Mouse (Mus musculus): ENCODE results near the gene Zfp746. TPM values are rescaled to one million over a fixed set of nuclear protein-coding genes. Genes with fewer than 3 reads are reported as not detected.
A peak's percentile ranks its signal among the peaks of the same experiment; 100 is the strongest.

Gene Zfp746
- polyA plus RNA-seq, 1 experiment, result 23.6 TPM

GRCm38 (mm10) chr6:48021678-48022077 is 64.7 kb downstream of the Zfp746 start:
- TF ChIP-seq POLR2A (IDR thresholded peaks at IDR 0.05; ENCODE audit: borderline replicate concordance, extremely low read depth, low read depth, low read length), result no peak
- no peak for TF ChIP-seq CTCF (IDR thresholded peaks at IDR 0.05; ENCODE audit: insufficient read depth, low read length)
- WGBS, result 74% methylated on average over 1 of the region's 1 CpGs
- Histone ChIP-seq H3K4me1 (ENCODE audit: control insufficient read depth, insufficient read depth, low read length) (peaks cover 2% of the 10 kb centered on the region; the same call in 1 of the 2 replicates), H3K4me3 (replicated peaks; ENCODE audit: extremely low read depth, low read depth, low read length) (no peak overlapping the region)
- no peak for DNase-seq

DNA sequence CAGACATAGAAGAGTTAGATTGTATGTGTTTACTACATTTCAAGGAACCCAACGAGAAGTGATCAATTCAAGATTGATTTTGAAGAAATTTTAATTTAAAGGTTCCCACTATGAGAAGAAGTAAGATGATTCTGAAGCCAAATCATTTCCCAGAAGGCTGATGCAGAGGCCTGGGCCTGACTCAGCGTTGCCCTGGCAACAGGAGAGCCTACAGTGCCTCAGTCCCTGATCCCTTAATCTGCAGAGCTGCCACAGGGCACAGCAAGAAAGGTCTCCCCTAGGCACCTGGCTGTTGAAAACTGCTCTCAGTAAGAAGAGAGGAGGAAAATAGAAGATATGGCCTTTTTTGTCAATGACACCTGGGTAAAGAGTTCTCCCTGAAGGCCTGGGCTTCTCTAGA is 66.4 kb downstream of the Zfp746 start:
- Histone ChIP-seq H3K4me1 (ENCODE audit: control insufficient read depth, insufficient read depth, low read length) (peaks cover 2% of the 10 kb centered on the region; the same call in 1 of the 2 replicates), H3K4me3 (replicated peaks; ENCODE audit: extremely low read depth, low read depth, low read length) (no peak overlapping the region)
- no peak for TF ChIP-seq CTCF (IDR thresholded peaks at IDR 0.05; ENCODE audit: insufficient read depth, low read length)
- no peak for TF ChIP-seq POLR2A (IDR thresholded peaks at IDR 0.05; ENCODE audit: borderline replicate concordance, extremely low read depth, low read depth, low read length)
- DNase-seq, result no peak
- 91% methylated on average over 2 of the region's 2 CpGs for WGBS

DNA sequence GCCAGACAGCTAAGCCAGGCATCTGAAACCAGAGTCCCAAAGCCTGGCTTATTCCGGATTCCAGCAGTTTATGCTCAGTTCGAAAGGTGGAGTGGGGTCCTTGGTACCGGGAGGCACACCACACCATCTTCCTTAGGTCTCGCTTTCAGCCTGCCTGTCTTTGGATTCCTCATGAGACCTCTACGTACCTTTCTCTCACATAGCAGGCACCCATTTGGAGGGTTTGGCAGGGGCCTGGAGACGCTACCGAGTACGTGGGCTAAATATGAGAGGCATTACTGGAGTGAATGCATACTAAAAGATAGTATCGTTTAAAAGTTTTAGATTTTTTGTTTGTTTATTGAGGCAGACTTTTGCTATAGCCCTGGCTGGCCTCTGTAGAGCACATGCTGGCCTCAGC is 69.6 kb downstream of the Zfp746 start:
- no peak for DNase-seq
- Histone ChIP-seq H3K4me3 (replicated peaks; ENCODE audit: extremely low read depth, low read depth, low read length) (no peak overlapping the region), H3K4me1 (ENCODE audit: control insufficient read depth, insufficient read depth, low read length) (no peaks in the 10 kb centered on the region; the same call in 1 of the 2 replicates)
- TF ChIP-seq CTCF (IDR thresholded peaks at IDR 0.05; ENCODE audit: insufficient read depth, low read length) (no peak), POLR2A (IDR thresholded peaks at IDR 0.05; ENCODE audit: borderline replicate concordance, extremely low read depth, low read depth, low read length) (no peak)
- 95% methylated on average over 9 of the region's 9 CpGs for WGBS

GRCm38 (mm10) chr6:48016090-48016521 is 70.3 kb downstream of the Zfp746 start:
- no peak for TF ChIP-seq POLR2A (IDR thresholded peaks at IDR 0.05; ENCODE audit: borderline replicate concordance, extremely low read depth, low read depth, low read length)
- TF ChIP-seq CTCF (IDR thresholded peaks at IDR 0.05; ENCODE audit: insufficient read depth, low read length), result peak; percentile 36; the same call in 1 of the 2 replicates
- no peaks in the 10 kb centered on the region; the same call in 1 of the 2 replicates for H3K4me1 ChIP-seq (ENCODE audit: control insufficient read depth, insufficient read depth, low read length)
- under 1% methylated on average over 24 of the region's 24 CpGs for WGBS
- DNase-seq, result peak; percentile 49
- H3K4me3 ChIP-seq (replicated peaks; ENCODE audit: extremely low read depth, low read depth, low read length), result peak overlapping the region; percentile 3

Other genes starting within 250 kb of the Zfp746 start
- gene Zfp282, start 209.4 kb downstream of the Zfp746 start, polyA plus RNA-seq (2012; rRNA removed), result 7.6 and 8.1 TPM in 2 replicates
- gene Zfp212, start 166.1 kb downstream of the Zfp746 start, polyA plus RNA-seq (2012; rRNA removed), result 11.6 and 12.1 TPM in 2 replicates
- gene Zfp956, start 133.2 kb downstream of the Zfp746 start, polyA plus RNA-seq (2012; rRNA removed), result 8.9 and 9.4 TPM in 2 replicates
- 19.7 and 20.6 TPM in 2 replicates for gene Zfp777, start 37.7 kb downstream of the Zfp746 start, polyA plus RNA-seq (2012; rRNA removed)

Measured in lung, adult 2 months (tissue).